Mouse (Mus musculus) limb, embryonic 11.5 days (tissue): ENCODE results near the gene Fubp3. TPM values are rescaled to one million over a fixed set of nuclear protein-coding genes. Genes with fewer than 3 reads are reported as not detected.

Experiments used
- ATAC-seq: fragments of 200-750 bp; cut with Nextera tagmentation; 2 replicates; pipeline ENCODE4 v1.8.0; 2017; ENCODE audit warnings: low read depth; ENCODE audit not compliant: insufficient number of reproducible peaks, low FRiP score, low TSS enrichment
- DNase-seq: peaks from one replicate; pipeline ENCODE4 v3.0.0-alpha.2; 2015; ENCODE audit warnings: low spot score
- H3K27ac ChIP-seq: fragments of 300-500 bp; sonication (generic); replicated peaks from 2 replicates; pipeline ENCODE4 v1.5.1; 2014; ENCODE audit warnings: low read depth, mild to moderate bottlenecking, low read length
- H3K27me3 ChIP-seq: fragments of 300-500 bp; sonication (generic); 2 replicates; pipeline ENCODE4 v1.6.1; 2014; ENCODE audit warnings: mild to moderate bottlenecking, low read length, mixed read lengths; ENCODE audit not compliant: control insufficient read depth, insufficient read depth
- H3K36me3 ChIP-seq: fragments of 300-500 bp; sonication (generic); 2 replicates; pipeline ENCODE4 v1.6.1; 2014; ENCODE audit warnings: mild to moderate bottlenecking, low read length, moderate library complexity, mixed read lengths; ENCODE audit not compliant: control insufficient read depth, insufficient read depth
- H3K4me1 ChIP-seq: fragments of 300-500 bp; sonication (generic); 2 replicates; pipeline ENCODE4 v1.6.1; 2014; ENCODE audit warnings: low read length, mixed read lengths; ENCODE audit not compliant: control insufficient read depth, insufficient read depth
- H3K4me2 ChIP-seq: fragments of 300-500 bp; sonication (generic); 2 replicates; pipeline ENCODE4 v1.6.1; 2014; ENCODE audit warnings: low read depth, mild to moderate bottlenecking, moderate library complexity; ENCODE audit not compliant: severe bottlenecking
- H3K4me3 ChIP-seq: fragments of 300-500 bp; sonication (generic); 2 replicates; pipeline ENCODE4 v1.5.1; 2014; ENCODE audit warnings: low read depth, low read length
- H3K9ac ChIP-seq: fragments of 300-500 bp; sonication (generic); 2 replicates; pipeline ENCODE4 v1.6.1; 2014; ENCODE audit warnings: mild to moderate bottlenecking, low read length
- H3K9me3 ChIP-seq: fragments of 300-500 bp; sonication (generic); 2 replicates; pipeline ENCODE4 v1.6.1; 2016; ENCODE audit warnings: low read length; ENCODE audit not compliant: control insufficient read depth
- WGBS: fragments of 180-500 bp; shearing (Covaris S2); extraction: QIAGEN DNeasy Blood & Tissue Kit; methylation state at CpG from one replicate; pipeline ENCODE4 v1.1.7; 2014; 5-methylcytosine and 5-hydroxymethylcytosine counted together
- polyA plus RNA-seq: library from polyadenylated mRNA; unstranded; fragments of >200 nt; fragmentation: Nextera tagmentation; extraction: Ambion mirVana; gene quantifications from 2 replicates; pipeline ENCODE4 v1.2.1, GENCODE M21; 2014

The Fubp3 gene
- 92.4 and 96.4 TPM in 2 replicates for polyA plus RNA-seq

- H3K27ac ChIP-seq: peak within 1 kb of the TSS; percentile 59
- peaks cover 11% of the 10 kb centered on the region for H3K4me1 ChIP-seq
- ATAC-seq (peak; percentile 91), DNase-seq (peak; percentile 91)
- H3K9ac ChIP-seq: peak within 1 kb of the TSS; percentile 86
- peak within 1 kb of the TSS; percentile 99 for H3K4me3 ChIP-seq
- H3K4me2 ChIP-seq: peak within 1 kb of the TSS; percentile 86
- H3K9me3 ChIP-seq: no peaks in the 10 kb centered on the region
- H3K27me3 ChIP-seq: no peaks in the 10 kb centered on the region
- H3K36me3 ChIP-seq: no peaks in the 10 kb centered on the region
- 2% methylated on average over 51 of the region's 51 CpGs for WGBS
These were observed at the start of gene Fubp3 for GRCm38 (mm10) chr2:31572051-31572914. Gene Fubp3 (plus strand): TSS chr2:31572651.

GRCm38 (mm10) chr2:31524641-31525040 is 47.8 kb upstream of the Fubp3 start:
- H3K9ac ChIP-seq: no peak overlapping the region
- H3K27me3 ChIP-seq: no peaks in the 10 kb centered on the region
- no peaks in the 10 kb centered on the region for H3K36me3 ChIP-seq
- H3K4me3 ChIP-seq: no peak overlapping the region
- DNase-seq: no peak
- H3K9me3 ChIP-seq: no peaks in the 10 kb centered on the region
- 0 out of 2 replicates have a peak, but pooled peaks cover 6% of the 10 kb centered on the region for H3K4me1 ChIP-seq
- no peak overlapping the region for H3K27ac ChIP-seq
- 80% methylated on average over 5 of the region's 5 CpGs for WGBS
- H3K4me2 ChIP-seq: no peak overlapping the region
- ATAC-seq: no peak

- Histone ChIP-seq H3K9ac (no peak overlapping the region), H3K4me1 (0 out of 2 replicates have a peak, but pooled peaks cover 6% of the 10 kb centered on the region), H3K4me2 (no peak overlapping the region), H3K9me3 (no peaks in the 10 kb centered on the region), H3K4me3 (no peak overlapping the region), H3K27me3 (no peaks in the 10 kb centered on the region), H3K36me3 (no peaks in the 10 kb centered on the region), H3K27ac (no peak overlapping the region)
- no peak for DNase-seq
- WGBS: 28% methylated on average over 10 of the region's 10 CpGs
- ATAC-seq: no peak
These were observed 46.7 kb upstream of the Fubp3 start for GRCm38 (mm10) chr2:31525778-31526177.

- Histone ChIP-seq H3K27me3 (no peaks in the 10 kb centered on the region), H3K4me2 (no peak overlapping the region), H3K4me1 (0 out of 2 replicates have a peak, but pooled peaks cover 6% of the 10 kb centered on the region), H3K36me3 (no peaks in the 10 kb centered on the region), H3K9ac (no peak overlapping the region), H3K9me3 (no peaks in the 10 kb centered on the region), H3K4me3 (no peak overlapping the region), H3K27ac (no peak overlapping the region)
- 52% methylated on average over 5 of the region's 5 CpGs for WGBS
- DNase-seq: no peak
- no peak for ATAC-seq
These were observed 42.2 kb upstream of the Fubp3 start for GRCm38 (mm10) chr2:31530201-31530600.

- Histone ChIP-seq H3K9me3 (no peaks in the 10 kb centered on the region), H3K9ac (no peak overlapping the region), H3K36me3 (no peaks in the 10 kb centered on the region), H3K27ac (no peak overlapping the region), H3K27me3 (no peaks in the 10 kb centered on the region), H3K4me1 (no peaks in the 10 kb centered on the region), H3K4me3 (no peak overlapping the region), H3K4me2 (no peak overlapping the region)
- WGBS: 76% methylated on average over 5 of the region's 5 CpGs
- no peak for DNase-seq
- no peak for ATAC-seq
These were observed 35.4 kb upstream of the Fubp3 start for GRCm38 (mm10) chr2:31537054-31537453.

- Histone ChIP-seq H3K4me2 (no peak overlapping the region), H3K4me3 (no peak overlapping the region), H3K36me3 (no peaks in the 10 kb centered on the region), H3K9me3 (no peaks in the 10 kb centered on the region), H3K27ac (no peak overlapping the region), H3K4me1 (no peaks in the 10 kb centered on the region), H3K9ac (no peak overlapping the region), H3K27me3 (no peaks in the 10 kb centered on the region)
- 71% methylated on average over 5 of the region's 5 CpGs for WGBS
- no peak for ATAC-seq
- DNase-seq: no peak
These were observed 33.7 kb upstream of the Fubp3 start for GRCm38 (mm10) chr2:31538745-31539144.

GRCm38 (mm10) chr2:31541581-31541980 is 30.9 kb upstream of the Fubp3 start:
- no peak overlapping the region for H3K4me2 ChIP-seq
- no peaks in the 10 kb centered on the region for H3K4me1 ChIP-seq
- DNase-seq (no peak), ATAC-seq (no peak)
- no peak overlapping the region for H3K27ac ChIP-seq
- no peaks in the 10 kb centered on the region for H3K27me3 ChIP-seq
- no peaks in the 10 kb centered on the region for H3K9me3 ChIP-seq
- H3K4me3 ChIP-seq: no peak overlapping the region
- 91% methylated on average over 5 of the region's 5 CpGs for WGBS
- no peak overlapping the region for H3K9ac ChIP-seq
- H3K36me3 ChIP-seq: no peaks in the 10 kb centered on the region

- H3K27ac ChIP-seq: no peak overlapping the region
- H3K4me2 ChIP-seq: no peak overlapping the region
- no peaks in the 10 kb centered on the region for H3K4me1 ChIP-seq
- ATAC-seq: no peak
- no peak overlapping the region for H3K4me3 ChIP-seq
- WGBS: 76% methylated on average over 11 of the region's 11 CpGs
- no peak for DNase-seq
- no peak overlapping the region for H3K9ac ChIP-seq
- H3K9me3 ChIP-seq: no peaks in the 10 kb centered on the region
- no peaks in the 10 kb centered on the region for H3K36me3 ChIP-seq
- H3K27me3 ChIP-seq: no peaks in the 10 kb centered on the region
These were observed 24.7 kb upstream of the Fubp3 start for GRCm38 (mm10) chr2:31547726-31548125.
